Mouse (Mus musculus) lung, postnatal 0 days (tissue): ENCODE data around the gene Ece1.

Experiments used
- CTCF ChIP-seq: IDR thresholded peaks from 2 replicates; pipeline ENCODE4 v1.5.1; 2016; ENCODE audit warnings: antibody characterized with exemption, mild to moderate bottlenecking
- EP300 ChIP-seq: IDR thresholded peaks from 2 replicates; pipeline ENCODE4 v1.6.1; 2016; ENCODE audit warnings: antibody characterized with exemption, mild to moderate bottlenecking, control low read depth

- no peak for TF ChIP-seq CTCF
- TF ChIP-seq EP300 = no peak
Observed at GRCm38 (mm10) chr4:137883513-137884150, 21.6 kb downstream of the Ece1 start.
